Mouse (Mus musculus) gastrocnemius, adult 18-20 months (tissue): ENCODE measurements around the gene Gpm6a. TPM values are rescaled to one million over a fixed set of nuclear protein-coding genes. Genes with fewer than 3 reads are reported as not detected.
"Not testable (repeated sequence)": the region's sequence is repeated elsewhere in the genome, so short reads cannot be mapped to it uniquely, and the experiment has no call there.

ENCODE experiments used
- DNase-seq: peaks from one replicate; pipeline ENCODE4 v3.0.0; 2021; ENCODE audit warnings: low spot score
- total RNA-seq, 2 experiments: library from RNA; stranded (reverse); gene quantifications; 2 replicates each; pipeline ENCODE4 v1.2.3; 2021

Gpm6a gene
- total RNA-seq, 2 experiments from 2014 or later = 0.55 to 0.66 TPM

- no peak for DNase-seq
Observed at GRCm38 (mm10) chr8:55002946-55003345, 48.3 kb downstream of the Gpm6a start.

GRCm38 (mm10) chr8:55012228-55012627 is 57.6 kb downstream of the Gpm6a start:
- DNase-seq = no peak

- no peak for DNase-seq
Observed at GRCm38 (mm10) chr8:55017071-55017470, 62.4 kb downstream of the Gpm6a start.

GRCm38 (mm10) chr8:55025851-55026660 is 71.4 kb downstream of the Gpm6a start:
- DNase-seq = no peak

- no peak for DNase-seq
Observed at GRCm38 (mm10) chr8:55026661-55027000, 72.0 kb downstream of the Gpm6a start.

- DNase-seq = no peak
Observed at GRCm38 (mm10) chr8:55028371-55028770, 73.7 kb downstream of the Gpm6a start.

GRCm38 (mm10) chr8:55031099-55031498 is 76.5 kb downstream of the Gpm6a start:
- no peak for DNase-seq

- no peak for DNase-seq
Observed at GRCm38 (mm10) chr8:55034309-55034708, 79.7 kb downstream of the Gpm6a start.

- no peak for DNase-seq
Observed at GRCm38 (mm10) chr8:55035416-55035815, 80.8 kb downstream of the Gpm6a start.

GRCm38 (mm10) chr8:55042955-55043354 is 88.3 kb downstream of the Gpm6a start:
- DNase-seq = no peak

GRCm38 (mm10) chr8:55048396-55048795 is 93.8 kb downstream of the Gpm6a start:
- no peak for DNase-seq

- no peak for DNase-seq
Observed at GRCm38 (mm10) chr8:55049979-55050378, 95.3 kb downstream of the Gpm6a start.

GRCm38 (mm10) chr8:55068811-55069210 is 114.2 kb downstream of the Gpm6a start:
- DNase-seq = not testable (repeated sequence)

GRCm38 (mm10) chr8:55073481-55073880 is 118.8 kb downstream of the Gpm6a start:
- DNase-seq = no peak

- no peak for DNase-seq
Observed at GRCm38 (mm10) chr8:55102195-55102594, 147.6 kb downstream of the Gpm6a start.

- no peak for DNase-seq
Observed at GRCm38 (mm10) chr8:55103065-55103464, 148.4 kb downstream of the Gpm6a start.

GRCm38 (mm10) chr8:55103891-55104481 is 149.3 kb downstream of the Gpm6a start:
- no peak for DNase-seq

Other genes with a start within 250 kb of the Gpm6a start
- gene Wdr17, start 67.7 kb upstream of the Gpm6a start, total RNA-seq = under 1 TPM in 1 of 2 experiments, not detected in 1; 0.14 TPM